Mouse (Mus musculus): Measurements from ENCODE around the gene Frem3. TPM values are rescaled to one million over a fixed set of nuclear protein-coding genes. Genes with fewer than 3 reads are reported as not detected.

Gene Frem3
- not detected in 2 replicates for polyA plus RNA-seq (2012; ENCODE audit: low replicate concordance)

DNA sequence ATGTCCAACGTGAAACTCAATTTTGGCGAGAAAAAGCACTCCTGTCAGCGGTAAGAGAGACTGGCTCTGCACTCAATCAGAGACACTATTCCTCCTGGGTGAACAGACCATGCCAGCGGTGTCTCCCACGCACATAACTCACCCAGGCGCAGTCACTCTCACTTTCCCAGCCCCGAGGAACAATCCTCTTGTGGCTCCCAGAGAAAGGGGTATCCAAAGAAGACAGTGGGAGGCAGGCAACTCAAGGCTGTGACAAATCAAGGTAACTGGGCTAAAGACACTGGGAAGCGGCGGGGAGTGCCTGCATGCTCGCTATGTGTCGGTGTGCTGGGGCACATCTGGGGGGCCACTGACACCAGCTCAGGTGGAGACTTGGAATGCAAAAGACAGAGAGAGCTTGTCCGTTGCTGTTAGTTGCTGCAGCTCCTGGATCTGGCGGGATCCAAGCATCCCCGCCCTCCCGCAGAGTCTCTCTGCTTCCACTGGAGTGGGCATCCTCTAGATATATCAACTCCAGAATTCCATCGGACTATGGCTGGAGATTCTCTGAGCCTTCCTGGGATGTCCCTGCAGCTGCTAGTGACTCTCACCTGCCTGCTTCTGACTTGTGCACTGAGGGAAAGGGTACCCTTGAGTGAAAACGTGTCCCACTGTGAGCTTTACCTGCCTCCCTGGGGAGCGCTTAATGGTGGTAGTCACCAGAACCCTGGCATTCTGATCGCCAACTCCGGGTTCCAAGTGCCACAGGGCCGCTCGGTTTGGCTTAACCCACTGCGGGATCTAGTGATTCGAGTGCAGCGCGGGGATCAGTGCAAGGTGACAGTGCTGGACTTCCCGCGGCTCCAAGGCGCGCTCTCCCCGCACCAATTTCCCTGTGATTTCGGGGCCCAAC lies at the start of gene Frem3:
Gene Frem3 (plus strand): TSS at position 532 of the 892 bp plus-strand sequence.

DNA sequence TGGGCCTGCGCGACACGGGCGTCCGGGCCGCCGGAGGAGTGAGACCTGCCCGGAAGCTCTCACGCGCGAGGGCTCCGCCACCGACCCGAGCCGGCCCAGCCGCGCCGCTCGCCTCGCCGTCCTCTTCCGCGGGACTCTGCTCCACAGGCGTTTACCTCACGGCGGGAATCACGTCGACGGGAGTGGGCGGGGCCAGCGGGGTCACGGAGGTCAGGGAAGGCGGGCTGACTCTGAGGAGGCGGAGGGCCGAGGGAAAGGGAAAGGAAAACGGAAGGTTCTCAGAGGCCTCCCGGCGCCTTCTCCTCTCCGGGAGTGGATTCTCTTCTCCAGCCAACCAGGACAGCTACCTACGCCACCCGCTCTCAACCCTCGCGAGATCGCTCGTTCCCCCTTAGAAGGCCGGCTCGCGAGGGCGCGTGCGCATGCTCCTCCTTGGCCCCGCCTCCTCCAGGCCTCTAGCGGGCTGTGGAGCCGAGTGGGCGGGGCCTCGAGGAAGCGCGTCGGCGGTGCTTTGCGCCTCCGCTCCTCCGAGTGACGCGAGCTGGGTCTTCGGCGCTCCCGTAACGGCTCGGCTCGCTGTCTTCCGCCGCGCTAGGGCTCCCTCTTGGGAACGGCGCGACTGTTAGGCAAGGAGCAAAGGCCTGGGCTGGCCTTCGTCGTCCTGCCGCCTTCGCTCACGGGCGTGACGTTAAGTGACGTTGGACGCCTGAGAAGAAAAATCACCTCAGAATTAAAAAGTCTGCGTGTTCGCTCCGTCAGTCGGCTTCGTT lies 128.5 kb downstream of the Frem3 start, which contains the start of gene Smarca5:
Gene Smarca5 (minus strand): TSS at position 343 of the 770 bp plus-strand sequence.

Other genes with a start within 250 kb of the Frem3 start
- gene Gypa, start 117.3 kb upstream of the Frem3 start, polyA plus RNA-seq (2012; ENCODE audit: low replicate concordance): 1.3 and 20.9 TPM in 2 replicates
- gene Smarca5, start 128.4 kb downstream of the Frem3 start, polyA plus RNA-seq (2012; ENCODE audit: low replicate concordance): 29.8 and 50.6 TPM in 2 replicates

Measured in leukemia stem cell, adult 10-12 weeks (primary cell).